Mouse (Mus musculus) embryonic facial prominence, embryonic 14.5 days (tissue): ENCODE measurements around the gene Gm26602. TPM values are rescaled to one million over a fixed set of nuclear protein-coding genes. Genes with fewer than 3 reads are reported as not detected.
"Not testable (repeated sequence)": the region's sequence is repeated elsewhere in the genome, so short reads cannot be mapped to it uniquely, and the experiment has no call there.

Experiments
- ATAC-seq: fragments of 200-750 bp; cut with Nextera tagmentation; 2 replicates; pipeline ENCODE4 v1.8.0; 2017; ENCODE audit warnings: low read depth, moderate number of reproducible peaks, moderate TSS enrichment
- DNase-seq: peaks from one replicate; pipeline ENCODE4 v3.0.0-alpha.2; 2015; ENCODE audit warnings: low spot score
- H3K27ac ChIP-seq: fragments of 300-500 bp; sonication (generic); replicated peaks from 2 replicates; pipeline ENCODE4 v1.5.1; 2014; ENCODE audit warnings: low read depth, mild to moderate bottlenecking, low read length, moderate library complexity
- H3K27me3 ChIP-seq: fragments of 300-500 bp; sonication (generic); replicated peaks from 2 replicates; pipeline ENCODE4 v1.6.1; 2014; ENCODE audit warnings: low read length; ENCODE audit not compliant: control insufficient read depth, insufficient read depth
- H3K36me3 ChIP-seq: fragments of 300-500 bp; sonication (generic); 2 replicates; pipeline ENCODE4 v1.6.1; 2014; ENCODE audit warnings: low read length, mixed read lengths; ENCODE audit not compliant: control insufficient read depth, insufficient read depth
- H3K4me1 ChIP-seq: fragments of 300-500 bp; sonication (generic); 2 replicates; pipeline ENCODE4 v1.6.1; 2014; ENCODE audit warnings: antibody characterized with exemption, low read length; ENCODE audit not compliant: control insufficient read depth, insufficient read depth
- H3K4me2 ChIP-seq: fragments of 300-500 bp; sonication (generic); 2 replicates; pipeline ENCODE4 v1.6.1; 2014; ENCODE audit warnings: low read depth, mild to moderate bottlenecking, low read length, moderate library complexity, mixed read lengths
- H3K4me3 ChIP-seq: fragments of 300-500 bp; sonication (generic); 2 replicates; pipeline ENCODE4 v1.5.1; 2014; ENCODE audit warnings: low read depth, mild to moderate bottlenecking, low read length
- H3K9ac ChIP-seq: fragments of 300-500 bp; sonication (generic); 2 replicates; pipeline ENCODE4 v1.6.1; 2014; ENCODE audit warnings: low read depth, mild to moderate bottlenecking, low read length, moderate library complexity, mixed read lengths
- H3K9me3 ChIP-seq: fragments of 300-500 bp; sonication (generic); 2 replicates; pipeline ENCODE4 v1.6.1; 2016; ENCODE audit warnings: low read length; ENCODE audit not compliant: control insufficient read depth
- WGBS: fragments of 180-500 bp; shearing (Covaris S2); extraction: QIAGEN DNeasy Blood & Tissue Kit; methylation state at CpG from one replicate; pipeline ENCODE4 v1.1.7; 2014; 5-methylcytosine and 5-hydroxymethylcytosine counted together
- polyA plus RNA-seq: library from polyadenylated mRNA; unstranded; fragments of >200 nt; fragmentation: Nextera tagmentation; extraction: Ambion mirVana; gene quantifications from 2 replicates; pipeline ENCODE4 v1.2.1, GENCODE M21; 2014

Gm26602 gene
- polyA plus RNA-seq, 1 experiment from 2014 or later: 4.1 TPM

- not testable (repeated sequence) for H3K4me1 ChIP-seq, H3K27me3 ChIP-seq, H3K9ac ChIP-seq, H3K4me2 ChIP-seq, H3K4me3 ChIP-seq, H3K9me3 ChIP-seq, H3K27ac ChIP-seq
- 42% methylated on average over 22 of the region's 22 CpGs for WGBS
- ATAC-seq (0 out of 2 replicates have a peak, but pooled peaks have one; percentile 28), DNase-seq (peak; percentile 63)
- peaks cover 27% of the 10 kb centered on the region for H3K36me3 ChIP-seq
Observed at GRCm38 (mm10) chr10:79892451-79893118, 18.1 kb upstream of the Gm26602 start.

DNA sequence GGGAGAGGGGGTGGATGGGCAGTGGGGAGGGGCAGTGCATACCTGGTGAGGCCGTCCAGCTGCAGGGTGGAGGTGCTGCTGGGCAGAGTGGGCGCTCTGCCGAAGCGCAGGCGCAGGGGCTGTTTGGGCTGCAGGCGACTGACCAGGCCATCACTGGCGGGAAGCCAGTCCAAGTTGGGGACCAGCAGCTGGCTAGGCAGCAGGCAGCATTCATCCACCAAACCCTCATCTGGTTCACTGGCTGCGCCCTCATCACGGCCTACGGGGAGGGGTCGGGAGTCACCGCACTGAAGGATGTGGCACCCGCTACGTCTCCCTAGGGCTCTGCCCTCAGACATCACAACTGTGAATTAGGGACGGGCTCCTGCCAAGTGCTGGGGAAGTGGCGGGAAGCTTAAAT is 14.3 kb upstream of the Gm26602 start:
- H3K9ac ChIP-seq: no peak overlapping the region
- DNase-seq (no peak), ATAC-seq (no peak)
- WGBS: 94% methylated on average over 9 of the region's 16 CpGs
- no peaks in the 10 kb centered on the region for H3K9me3 ChIP-seq
- H3K36me3 ChIP-seq: peaks cover 49% of the 10 kb centered on the region
- no peaks in the 10 kb centered on the region for H3K4me1 ChIP-seq
- H3K4me2 ChIP-seq: no peak overlapping the region
- H3K4me3 ChIP-seq: no peak overlapping the region
- H3K27ac ChIP-seq: no peak overlapping the region
- no peaks in the 10 kb centered on the region for H3K27me3 ChIP-seq

DNA sequence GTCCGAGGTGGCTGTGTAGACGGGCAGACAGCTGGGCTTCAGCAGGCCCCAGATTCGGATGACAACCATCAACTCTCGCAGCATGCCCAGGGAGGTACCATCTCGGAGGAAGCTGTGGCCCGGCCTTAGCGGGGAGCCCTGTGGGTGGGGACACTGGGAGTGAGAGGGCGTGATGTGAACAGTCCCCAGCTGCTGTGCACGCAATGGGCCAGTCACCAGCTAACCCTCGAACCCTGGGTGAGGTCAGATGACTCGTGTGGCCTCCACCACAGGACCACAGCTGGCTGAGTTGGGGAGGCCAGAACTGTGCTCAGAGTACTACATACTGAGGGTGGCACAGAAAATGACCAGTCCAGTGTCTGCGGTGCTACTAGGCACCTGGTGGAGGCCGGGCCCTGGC is 13.8 kb upstream of the Gm26602 start:
- WGBS: 84% methylated on average over 13 of the region's 13 CpGs
- DNase-seq: no peak
- H3K36me3 ChIP-seq: peaks cover 52% of the 10 kb centered on the region
- H3K4me3 ChIP-seq: no peak overlapping the region
- H3K4me2 ChIP-seq: no peak overlapping the region
- H3K27ac ChIP-seq: no peak overlapping the region
- H3K9me3 ChIP-seq: no peaks in the 10 kb centered on the region
- ATAC-seq: no peak
- no peak overlapping the region for H3K9ac ChIP-seq
- H3K27me3 ChIP-seq: no peaks in the 10 kb centered on the region
- no peaks in the 10 kb centered on the region for H3K4me1 ChIP-seq

DNA sequence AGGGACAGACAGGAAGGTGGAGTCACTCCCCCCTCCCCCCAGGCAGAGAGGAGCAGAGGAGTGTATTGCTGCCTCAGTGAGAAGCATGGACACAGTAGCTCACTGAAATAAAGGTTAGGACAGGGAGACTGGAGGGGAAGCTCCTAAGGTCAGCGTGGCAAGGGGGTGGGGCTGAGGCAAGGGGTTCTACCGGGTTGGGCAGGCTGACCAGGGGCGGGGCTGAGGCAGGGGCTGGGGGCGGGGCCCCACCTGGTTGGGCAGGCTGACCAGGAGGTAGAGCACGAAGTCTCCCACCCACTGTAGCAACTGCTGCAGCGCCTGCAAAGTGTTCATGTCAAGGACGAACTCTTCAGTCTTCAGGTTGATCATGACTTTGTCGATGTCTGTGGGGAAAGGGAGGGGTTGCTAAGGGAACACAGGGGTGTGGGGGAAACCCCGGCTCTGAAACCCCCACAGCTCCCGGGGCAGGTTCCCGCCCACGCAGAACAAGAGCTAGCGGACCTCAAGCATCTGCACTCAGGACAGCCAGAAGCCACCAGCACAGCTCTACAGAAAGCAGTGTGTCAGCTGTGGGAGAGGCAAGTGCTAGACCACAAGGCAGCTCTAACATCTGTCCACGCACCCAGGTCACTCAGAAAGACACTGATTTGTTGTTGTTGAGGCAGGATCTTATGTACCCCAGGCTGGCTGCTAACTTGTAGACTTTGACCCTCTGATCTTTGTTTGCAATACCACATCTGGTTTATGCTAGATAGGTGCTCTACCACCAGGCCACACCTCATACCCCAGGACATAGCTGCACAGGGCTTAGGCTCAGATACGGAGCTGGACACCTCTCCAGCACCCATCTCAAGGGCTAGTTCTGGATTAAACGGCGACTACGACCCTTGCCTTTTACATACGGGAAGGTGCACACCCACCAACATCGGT is 13.1 kb upstream of the Gm26602 start:
- WGBS: 51% methylated on average over 19 of the region's 20 CpGs
- H3K4me2 ChIP-seq: no peak overlapping the region
- no peaks in the 10 kb centered on the region for H3K27me3 ChIP-seq
- H3K9me3 ChIP-seq: no peaks in the 10 kb centered on the region
- H3K4me3 ChIP-seq: no peak overlapping the region
- no peaks in the 10 kb centered on the region for H3K4me1 ChIP-seq
- no peak overlapping the region for H3K27ac ChIP-seq
- DNase-seq (no peak), ATAC-seq (no peak)
- H3K9ac ChIP-seq: no peak overlapping the region
- H3K36me3 ChIP-seq: peaks cover 60% of the 10 kb centered on the region

- Histone ChIP-seq H3K36me3 (peaks cover 73% of the 10 kb centered on the region), H3K27me3 (no peaks in the 10 kb centered on the region), H3K4me2 (no peak overlapping the region), H3K4me3 (no peak overlapping the region), H3K27ac (no peak overlapping the region), H3K9ac (no peak overlapping the region), H3K9me3 (no peaks in the 10 kb centered on the region), H3K4me1 (no peaks in the 10 kb centered on the region)
- peak; percentile 63 for ATAC-seq
- DNase-seq: peak; percentile 62
- 35% methylated on average over 2 of the region's 2 CpGs for WGBS
Observed at GRCm38 (mm10) chr10:79900951-79901410, 9.7 kb upstream of the Gm26602 start.

GRCm38 (mm10) chr10:79906712-79907111 is 3.9 kb upstream of the Gm26602 start:
- WGBS: 92% methylated on average over 9 of the region's 9 CpGs
- Histone ChIP-seq H3K4me1 (no peaks in the 10 kb centered on the region), H3K9me3 (no peaks in the 10 kb centered on the region), H3K27me3 (no peaks in the 10 kb centered on the region), H3K4me2 (no peak overlapping the region), H3K36me3 (peaks cover 58% of the 10 kb centered on the region), H3K4me3 (no peak overlapping the region), H3K27ac (no peak overlapping the region), H3K9ac (no peak overlapping the region)
- no peak for ATAC-seq
- no peak for DNase-seq

DNA sequence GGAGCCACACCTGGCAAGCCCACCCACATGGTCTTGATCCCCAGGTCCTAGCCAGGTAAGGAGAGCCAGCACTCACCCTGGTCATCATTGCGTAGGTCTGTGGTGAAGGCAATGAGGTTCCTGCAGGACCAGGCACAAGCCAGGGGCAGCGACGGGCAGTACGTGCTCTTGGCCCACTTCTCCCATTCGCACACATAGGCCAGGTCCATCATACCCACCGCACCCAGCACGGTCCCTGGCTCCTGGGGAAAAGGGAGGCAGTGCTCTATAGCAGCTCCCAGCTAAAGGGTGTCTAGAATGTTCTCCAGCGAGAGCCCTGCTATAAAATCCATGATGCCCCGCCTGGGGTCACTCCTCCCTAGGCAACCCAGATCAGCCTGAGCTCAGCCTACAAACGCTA is 3.2 kb upstream of the Gm26602 start:
- Histone ChIP-seq H3K4me3 (no peak overlapping the region; the same call in 1 of the 2 replicates), H3K4me2 (no peak overlapping the region), H3K4me1 (no peaks in the 10 kb centered on the region), H3K27me3 (no peaks in the 10 kb centered on the region), H3K27ac (no peak overlapping the region), H3K9me3 (no peaks in the 10 kb centered on the region), H3K36me3 (peaks cover 58% of the 10 kb centered on the region), H3K9ac (no peak overlapping the region)
- WGBS: 93% methylated on average over 9 of the region's 10 CpGs
- ATAC-seq: no peak
- no peak for DNase-seq

GRCm38 (mm10) chr10:79908167-79909091 is 2.2 kb upstream of the Gm26602 start, which contains the start of gene Med16:
TSS of gene Med16 (minus strand) at chr10:79908923.
- peaks cover 57% of the 10 kb centered on the region for H3K36me3 ChIP-seq
- H3K4me1 ChIP-seq: no peaks in the 10 kb centered on the region
- H3K4me3 ChIP-seq: peak within 1 kb of the TSS; percentile 78
- no peaks in the 10 kb centered on the region for H3K9me3 ChIP-seq
- H3K27me3 ChIP-seq: no peaks in the 10 kb centered on the region
- ATAC-seq (peak; percentile 95), DNase-seq (peak; percentile 98)
- peak within 1 kb of the TSS; percentile 98 for H3K27ac ChIP-seq
- H3K9ac ChIP-seq: peak within 1 kb of the TSS; percentile 97
- WGBS: 3% methylated on average over 52 of the region's 52 CpGs
- peak within 1 kb of the TSS; percentile 50 for H3K4me2 ChIP-seq
